Mouse (Mus musculus): ENCODE data around the gene Gm12666. TPM values are rescaled to one million over a fixed set of nuclear protein-coding genes. Genes with fewer than 3 reads are reported as not detected.

Gm12666 gene
- polyA plus RNA-seq (2012; rRNA removed) = not detected in 2 replicates

DNA sequence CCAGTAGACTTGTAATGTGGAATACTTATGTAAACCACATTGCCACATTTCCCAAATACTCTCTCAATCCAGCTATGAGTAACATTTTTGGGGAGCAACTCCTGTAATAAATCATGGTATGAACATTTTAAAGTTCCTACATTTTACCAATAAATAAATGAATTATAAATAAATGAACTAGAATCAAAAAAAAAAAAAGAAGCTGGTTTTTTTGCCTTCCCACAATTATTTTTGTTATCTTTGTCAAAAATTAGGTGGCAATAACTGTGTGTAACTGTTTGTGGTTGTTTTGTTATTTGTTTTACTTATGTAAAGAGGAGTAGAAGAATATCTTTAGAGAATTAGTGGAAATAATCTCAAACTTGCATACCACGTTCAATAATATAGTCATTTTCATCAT is at the start of gene Gm12666:
TSS of gene Gm12666 (minus strand) at position 101 of the 400 bp plus-strand sequence.

DNA sequence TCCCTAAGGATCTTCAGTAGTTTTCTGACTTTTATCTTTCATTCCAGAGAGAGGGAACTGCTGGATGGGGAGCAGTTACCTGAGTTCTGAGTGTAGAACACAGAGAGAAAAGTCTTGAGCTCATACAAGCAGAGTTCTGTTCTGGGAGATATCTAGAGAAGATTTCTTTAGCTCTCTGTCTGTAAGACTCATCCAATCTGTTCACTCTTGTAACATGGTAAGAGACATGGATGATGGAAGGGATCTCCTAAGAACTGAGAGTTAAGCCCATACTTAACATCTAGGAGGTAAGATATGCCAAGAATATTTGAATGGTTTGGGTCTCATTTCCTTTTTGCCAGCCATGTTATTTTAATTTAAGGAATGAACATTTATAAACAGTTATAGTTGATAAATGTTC is 44.4 kb downstream of the Gm12666 start, which contains the start of gene Izumo3:
TSS of gene Izumo3 (minus strand) at position 101 of the 400 bp plus-strand sequence.

Other genes with a start within 250 kb of the Gm12666 start
- gene Izumo3, start 44.5 kb downstream of the Gm12666 start, polyA plus RNA-seq (2012; rRNA removed) = not detected in 2 replicates